Mouse (Mus musculus): ENCODE results near the gene Lpp. TPM values are rescaled to one million over a fixed set of nuclear protein-coding genes. Genes with fewer than 3 reads are reported as not detected.

Gene Lpp
- total and polyA plus RNA-seq, 2 experiments from 2014 or later: 8.4 to 13.1 TPM

GRCm38 (mm10) chr16:24884017-24884416 is 490.7 kb downstream of the Lpp start:
- no peaks in the 10 kb centered on the region for H3K9me3 ChIP-seq (ENCODE audit: low read length)

GRCm38 (mm10) chr16:24886346-24886745 is 493.0 kb downstream of the Lpp start:
- H3K27ac ChIP-seq: no peak overlapping the region
- no peaks in the 10 kb centered on the region for H3K9me3 ChIP-seq (ENCODE audit: low read length)
- TF ChIP-seq CTCF (IDR thresholded peaks at IDR 0.05; ENCODE audit: low read depth): no peak
- H3K9ac ChIP-seq (replicated peaks; ENCODE audit: low read length): no peak overlapping the region
- no peak overlapping the region for H3K4me2 ChIP-seq (ENCODE audit: low read depth, low read length)
- H3K36me3 ChIP-seq (ENCODE audit: insufficient read depth, low read length): no peaks in the 10 kb centered on the region
- no peak overlapping the region for H3K4me3 ChIP-seq (ENCODE audit: low read length)
- no peaks in the 10 kb centered on the region for H3K27me3 ChIP-seq (ENCODE audit: insufficient read depth, low read length)
- no peaks in the 10 kb centered on the region for H3K4me1 ChIP-seq (ENCODE audit: insufficient read depth, low read length)
- 40% methylated on average over 3 of the region's 3 CpGs for WGBS
- DNase-seq (ENCODE audit: low spot score): no peak
- ATAC-seq: no peak

More at GRCm38 (mm10) chr16:24884017-24884416, 490.7 kb downstream of the Lpp start:
- Histone ChIP-seq H3K27me3 (ENCODE audit: insufficient read depth, low read length) (no peaks in the 10 kb centered on the region), H3K9ac (replicated peaks; ENCODE audit: low read length) (no peak overlapping the region), H3K36me3 (ENCODE audit: insufficient read depth, low read length) (no peaks in the 10 kb centered on the region), H3K4me2 (ENCODE audit: low read depth, low read length) (no peak overlapping the region), H3K4me1 (ENCODE audit: insufficient read depth, low read length) (0 out of 2 replicates have a peak, but pooled peaks cover 3% of the 10 kb centered on the region), H3K27ac (no peak overlapping the region), H3K4me3 (ENCODE audit: low read length) (no peak overlapping the region)
- 0 out of 2 replicates have a peak, but pooled peaks have one; percentile 5 for TF ChIP-seq CTCF (IDR thresholded peaks at IDR 0.05; ENCODE audit: low read depth)
- ATAC-seq: no peak
- no peak for DNase-seq (ENCODE audit: low spot score)

- Histone ChIP-seq H3K4me1 (ENCODE audit: insufficient read depth, low read length) (no peaks in the 10 kb centered on the region), H3K36me3 (ENCODE audit: insufficient read depth, low read length) (no peaks in the 10 kb centered on the region), H3K9ac (replicated peaks; ENCODE audit: low read length) (no peak overlapping the region), H3K27ac (no peak overlapping the region), H3K27me3 (ENCODE audit: insufficient read depth, low read length) (no peaks in the 10 kb centered on the region), H3K4me2 (ENCODE audit: low read depth, low read length) (no peak overlapping the region), H3K9me3 (ENCODE audit: low read length) (no peaks in the 10 kb centered on the region), H3K4me3 (ENCODE audit: low read length) (no peak overlapping the region)
- no peak for TF ChIP-seq CTCF (IDR thresholded peaks at IDR 0.05; ENCODE audit: low read depth)
- no peak for DNase-seq (ENCODE audit: low spot score)
- 71% methylated on average over 7 of the region's 7 CpGs for WGBS
- ATAC-seq: no peak
Measured at GRCm38 (mm10) chr16:24886943-24887342, 493.6 kb downstream of the Lpp start.

GRCm38 (mm10) chr16:24891453-24891852 is 498.1 kb downstream of the Lpp start:
- Histone ChIP-seq H3K4me1 (ENCODE audit: insufficient read depth, low read length) (no peaks in the 10 kb centered on the region), H3K27ac (no peak overlapping the region), H3K9me3 (ENCODE audit: low read length) (no peaks in the 10 kb centered on the region), H3K4me3 (ENCODE audit: low read length) (no peak overlapping the region), H3K9ac (replicated peaks; ENCODE audit: low read length) (no peak overlapping the region), H3K27me3 (ENCODE audit: insufficient read depth, low read length) (no peaks in the 10 kb centered on the region), H3K4me2 (ENCODE audit: low read depth, low read length) (no peak overlapping the region), H3K36me3 (ENCODE audit: insufficient read depth, low read length) (no peaks in the 10 kb centered on the region)
- WGBS: 68% methylated on average over 6 of the region's 6 CpGs
- DNase-seq (ENCODE audit: low spot score) (no peak), ATAC-seq (no peak)
- no peak for TF ChIP-seq CTCF (IDR thresholded peaks at IDR 0.05; ENCODE audit: low read depth)

GRCm38 (mm10) chr16:24895160-24895559 is 501.9 kb downstream of the Lpp start:
- ATAC-seq (no peak), DNase-seq (ENCODE audit: low spot score) (no peak)
- H3K36me3 ChIP-seq (ENCODE audit: insufficient read depth, low read length): no peaks in the 10 kb centered on the region
- no peak overlapping the region for H3K4me2 ChIP-seq (ENCODE audit: low read depth, low read length)
- 72% methylated on average over 5 of the region's 5 CpGs for WGBS
- H3K27ac ChIP-seq: no peak overlapping the region
- H3K9ac ChIP-seq (replicated peaks; ENCODE audit: low read length): no peak overlapping the region
- H3K4me3 ChIP-seq (ENCODE audit: low read length): no peak overlapping the region
- H3K4me1 ChIP-seq (ENCODE audit: insufficient read depth, low read length): no peaks in the 10 kb centered on the region
- H3K9me3 ChIP-seq (ENCODE audit: low read length): no peaks in the 10 kb centered on the region
- H3K27me3 ChIP-seq (ENCODE audit: insufficient read depth, low read length): no peaks in the 10 kb centered on the region
- TF ChIP-seq CTCF (IDR thresholded peaks at IDR 0.05; ENCODE audit: low read depth): no peak

GRCm38 (mm10) chr16:24897641-24898040 is 504.3 kb downstream of the Lpp start:
- no peaks in the 10 kb centered on the region for H3K36me3 ChIP-seq (ENCODE audit: insufficient read depth, low read length)

GRCm38 (mm10) chr16:24900241-24900796 is 507.0 kb downstream of the Lpp start:
- Histone ChIP-seq H3K36me3 (ENCODE audit: insufficient read depth, low read length) (no peaks in the 10 kb centered on the region), H3K4me1 (ENCODE audit: insufficient read depth, low read length) (no peaks in the 10 kb centered on the region), H3K27ac (no peak overlapping the region), H3K27me3 (ENCODE audit: insufficient read depth, low read length) (no peaks in the 10 kb centered on the region), H3K4me3 (ENCODE audit: low read length) (no peak overlapping the region), H3K9ac (replicated peaks; ENCODE audit: low read length) (no peak overlapping the region), H3K9me3 (ENCODE audit: low read length) (no peaks in the 10 kb centered on the region), H3K4me2 (ENCODE audit: low read depth, low read length) (no peak overlapping the region)
- ATAC-seq (no peak), DNase-seq (ENCODE audit: low spot score) (no peak)
- no peak for TF ChIP-seq CTCF (IDR thresholded peaks at IDR 0.05; ENCODE audit: low read depth)
- 29% methylated on average over 2 of the region's 2 CpGs for WGBS

More at GRCm38 (mm10) chr16:24897641-24898040, 504.3 kb downstream of the Lpp start:
- Histone ChIP-seq H3K9me3 (ENCODE audit: low read length) (no peaks in the 10 kb centered on the region), H3K27me3 (ENCODE audit: insufficient read depth, low read length) (no peaks in the 10 kb centered on the region), H3K27ac (no peak overlapping the region), H3K9ac (replicated peaks; ENCODE audit: low read length) (no peak overlapping the region), H3K4me1 (ENCODE audit: insufficient read depth, low read length) (no peaks in the 10 kb centered on the region), H3K4me3 (ENCODE audit: low read length) (no peak overlapping the region), H3K4me2 (ENCODE audit: low read depth, low read length) (no peak overlapping the region)
- DNase-seq (ENCODE audit: low spot score) (no peak), ATAC-seq (no peak)
- TF ChIP-seq CTCF (IDR thresholded peaks at IDR 0.05; ENCODE audit: low read depth): no peak
- 84% methylated on average over 3 of the region's 3 CpGs for WGBS

Measured in hindbrain, postnatal 0 days (tissue).